Mouse (Mus musculus): ENCODE data around the gene Plac1.
A peak's percentile ranks its signal among the peaks of the same experiment; 100 is the strongest.

Plac1 gene

GRCm38 (mm10) chrX:53041006-53041405, 198.9 kb downstream of the Plac1 start:
- DNase-seq, result no peak

- no peak for DNase-seq
Measured at GRCm38 (mm10) chrX:53040138-53040537, 199.8 kb downstream of the Plac1 start.

GRCm38 (mm10) chrX:53039651-53040050, 200.3 kb downstream of the Plac1 start:
- DNase-seq, result no peak

GRCm38 (mm10) chrX:53038194-53038593, 201.7 kb downstream of the Plac1 start:
- DNase-seq, result no peak

- peak in 1 of 2 experiments; percentile 14 for DNase-seq
Measured at GRCm38 (mm10) chrX:53029559-53029958, 210.4 kb downstream of the Plac1 start.

- DNase-seq, result no peak
Measured at GRCm38 (mm10) chrX:53025471-53026223, 214.3 kb downstream of the Plac1 start.

GRCm38 (mm10) chrX:53024268-53024667, 215.6 kb downstream of the Plac1 start:
- peak in 1 of 2 experiments; percentile 14 for DNase-seq

- DNase-seq, result no peak
Measured at GRCm38 (mm10) chrX:53023021-53023420, 216.9 kb downstream of the Plac1 start.

All from thymus, postnatal 36 days (tissue).